Mouse (Mus musculus) midbrain, embryonic 11.5 days (tissue): ENCODE measurements around the gene Fryl. TPM values are rescaled to one million over a fixed set of nuclear protein-coding genes. Genes with fewer than 3 reads are reported as not detected.
A peak's percentile ranks its signal among the peaks of the same experiment; 100 is the strongest.

Experiments
- ATAC-seq: fragments of 200-750 bp; cut with Nextera tagmentation; 2 replicates; pipeline ENCODE4 v1.8.0; 2017; ENCODE audit warnings: moderate TSS enrichment, moderate library complexity; ENCODE audit not compliant: low FRiP score
- DNase-seq: peaks from one replicate; pipeline ENCODE4 v3.0.0; 2015; ENCODE audit warnings: low spot score; ENCODE audit errors: missing footprints
- H3K27ac ChIP-seq: fragments of 300-500 bp; sonication (generic); 2 replicates; pipeline ENCODE4 v1.5.1; 2014; ENCODE audit warnings: low read depth, low read length
- H3K27me3 ChIP-seq: fragments of 300-500 bp; sonication (generic); 2 replicates; pipeline ENCODE4 v1.6.1; 2014; ENCODE audit warnings: mild to moderate bottlenecking, low read length, moderate library complexity, mixed read lengths; ENCODE audit not compliant: control insufficient read depth, insufficient read depth
- H3K36me3 ChIP-seq: fragments of 300-500 bp; sonication (generic); 2 replicates; pipeline ENCODE4 v1.6.1; 2014; ENCODE audit warnings: mild to moderate bottlenecking, low read length, moderate library complexity, mixed read lengths; ENCODE audit not compliant: control insufficient read depth, insufficient read depth
- H3K4me1 ChIP-seq: fragments of 300-500 bp; sonication (generic); 2 replicates; pipeline ENCODE4 v1.6.1; 2014; ENCODE audit warnings: low read length; ENCODE audit not compliant: control insufficient read depth, insufficient read depth
- H3K4me2 ChIP-seq: fragments of 300-500 bp; sonication (generic); 2 replicates; pipeline ENCODE4 v1.6.1; 2014; ENCODE audit warnings: mild to moderate bottlenecking, moderate library complexity
- H3K4me3 ChIP-seq: fragments of 300-500 bp; sonication (generic); 2 replicates; pipeline ENCODE4 v1.5.1; 2014; ENCODE audit warnings: low read depth, low read length
- H3K9ac ChIP-seq: fragments of 300-500 bp; sonication (generic); 2 replicates; pipeline ENCODE4 v1.6.1; 2014; ENCODE audit warnings: low read length
- H3K9me3 ChIP-seq: fragments of 300-500 bp; sonication (generic); 2 replicates; pipeline ENCODE4 v1.6.1; 2016; ENCODE audit warnings: low read length; ENCODE audit not compliant: control insufficient read depth
- WGBS: fragments of 180-500 bp; shearing (Covaris S2); extraction: QIAGEN DNeasy Blood & Tissue Kit; methylation state at CpG from one replicate; pipeline ENCODE4 v1.1.7; 2014; 5-methylcytosine and 5-hydroxymethylcytosine counted together
- polyA plus RNA-seq: library from polyadenylated mRNA; unstranded; fragments of >200 nt; fragmentation: Nextera tagmentation; extraction: Ambion mirVana; gene quantifications from 2 replicates; pipeline ENCODE4 v1.2.1, GENCODE M21; 2014

Fryl gene
- polyA plus RNA-seq, 1 experiment from 2014 or later, result 39.0 TPM

DNA sequence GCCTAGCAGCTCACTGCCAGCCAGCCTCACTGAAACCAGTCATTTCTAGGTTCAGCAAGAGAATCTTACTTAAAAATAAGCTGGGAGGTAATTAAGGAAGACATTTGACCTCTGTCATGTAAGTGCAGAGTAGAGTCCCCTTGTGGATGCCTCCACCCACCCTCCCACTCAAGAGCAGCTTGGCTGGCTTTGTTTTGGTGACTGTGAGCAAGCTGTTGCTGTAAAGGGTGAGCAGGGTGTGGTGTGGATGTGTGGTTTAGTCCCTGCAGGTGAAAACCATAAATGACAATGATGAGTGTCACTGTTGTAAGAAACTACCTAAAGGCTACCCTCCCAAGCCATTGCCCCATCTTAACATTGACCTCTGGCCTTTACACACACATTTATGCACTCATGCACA, 104.2 kb downstream of the Fryl start:
- no peak overlapping the region for H3K27ac ChIP-seq

DNA sequence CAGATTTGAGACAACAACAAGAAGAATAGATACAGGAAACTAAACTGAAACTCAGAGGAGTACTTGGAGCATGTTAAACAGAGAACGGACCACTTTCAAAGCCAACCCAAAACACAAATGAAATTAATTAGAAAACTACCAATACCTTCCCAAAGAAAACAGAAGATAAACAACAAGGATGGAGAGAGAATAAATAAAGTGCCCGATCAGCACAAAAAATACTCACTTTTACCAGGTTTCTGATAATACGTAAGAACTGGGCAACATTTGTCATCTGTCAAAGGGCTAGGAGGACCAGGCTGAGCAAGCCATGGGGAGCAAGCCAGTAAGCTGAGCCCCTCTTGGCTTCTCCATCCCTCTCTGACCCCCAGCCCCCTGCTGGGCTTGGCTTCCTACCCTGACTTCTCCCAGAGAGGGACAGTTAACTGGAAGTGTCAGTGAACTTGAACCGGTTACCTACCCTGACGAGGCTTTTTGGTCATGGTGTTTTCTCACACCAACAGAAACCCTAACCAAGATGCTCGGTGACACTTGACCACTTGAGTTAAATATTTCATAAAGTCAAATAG, 105.5 kb downstream of the Fryl start:
- Histone ChIP-seq H3K36me3 (peaks cover 6% of the 10 kb centered on the region; the same call in 1 of the 2 replicates), H3K4me2 (no peak overlapping the region), H3K4me3 (no peak overlapping the region), H3K9me3 (no peaks in the 10 kb centered on the region), H3K27ac (no peak overlapping the region), H3K9ac (no peak overlapping the region), H3K27me3 (no peaks in the 10 kb centered on the region), H3K4me1 (no peaks in the 10 kb centered on the region)
- DNase-seq (no peak), ATAC-seq (no peak)
- 86% methylated on average over 6 of the region's 6 CpGs for WGBS

More for the DNA sequence above, 104.2 kb downstream of the Fryl start:
- DNase-seq (no peak), ATAC-seq (no peak)
- H3K9ac ChIP-seq, result no peak overlapping the region
- H3K9me3 ChIP-seq, result no peaks in the 10 kb centered on the region
- no peak overlapping the region for H3K4me3 ChIP-seq
- H3K36me3 ChIP-seq, result no peaks in the 10 kb centered on the region
- no peaks in the 10 kb centered on the region for H3K4me1 ChIP-seq
- no peak overlapping the region for H3K4me2 ChIP-seq
- H3K27me3 ChIP-seq, result no peaks in the 10 kb centered on the region

DNA sequence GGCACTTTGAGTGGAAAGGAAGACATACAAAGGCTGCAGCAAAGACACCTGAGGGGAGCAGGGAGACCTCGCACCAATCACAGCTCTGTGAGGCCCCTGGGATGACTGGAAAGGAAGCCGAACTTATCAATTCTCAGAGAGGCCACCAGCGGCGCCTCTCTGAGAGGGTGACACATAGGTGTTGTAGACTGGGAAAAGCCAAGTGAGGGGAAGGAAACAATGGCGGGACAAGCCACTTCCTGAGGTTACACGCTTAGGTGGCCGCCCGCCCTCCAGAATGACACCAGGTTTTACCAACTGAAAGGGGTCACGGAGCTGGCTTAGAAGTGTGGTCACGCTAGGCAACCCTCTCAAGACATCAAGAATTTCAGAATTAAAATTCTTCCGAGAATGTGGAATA, 111.4 kb downstream of the Fryl start:
- no peak for ATAC-seq
- 85% methylated on average over 11 of the region's 11 CpGs for WGBS

DNA sequence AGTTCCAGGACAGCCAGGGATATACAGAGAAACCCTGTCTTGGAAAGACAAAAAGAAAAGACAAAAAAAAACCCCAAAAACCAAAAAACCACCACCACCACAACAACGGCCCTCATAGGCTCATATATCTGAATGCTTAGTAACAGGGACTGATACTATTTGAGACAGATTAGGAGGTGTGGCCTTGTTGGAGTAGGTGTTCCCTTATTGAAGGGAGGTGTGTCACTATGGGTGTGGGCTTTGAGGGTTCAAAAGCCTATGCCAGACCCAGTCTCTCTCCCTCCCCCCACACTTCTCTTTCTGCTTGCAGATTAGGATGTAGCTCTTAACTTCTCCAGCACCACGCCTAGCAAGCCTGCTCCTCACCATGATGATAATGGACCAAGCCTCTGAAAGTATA, 114.7 kb downstream of the Fryl start:
- DNase-seq (no peak), ATAC-seq (no peak)
- Histone ChIP-seq H3K27me3 (no peaks in the 10 kb centered on the region), H3K4me1 (no peaks in the 10 kb centered on the region), H3K9ac (no peak overlapping the region), H3K4me3 (no peak overlapping the region), H3K9me3 (no peaks in the 10 kb centered on the region), H3K27ac (no peak overlapping the region), H3K36me3 (peaks cover 4% of the 10 kb centered on the region; the same call in 1 of the 2 replicates), H3K4me2 (no peak overlapping the region)
- whole genome bisulfite sequencing, result 93% methylated on average over 2 of the region's 2 CpGs

More for the DNA sequence above, 111.4 kb downstream of the Fryl start:
- DNase-seq, result no peak
- Histone ChIP-seq H3K27ac (no peak overlapping the region), H3K36me3 (peaks cover 6% of the 10 kb centered on the region; the same call in 1 of the 2 replicates), H3K4me1 (no peaks in the 10 kb centered on the region), H3K9ac (no peak overlapping the region), H3K9me3 (no peaks in the 10 kb centered on the region), H3K4me2 (no peak overlapping the region), H3K4me3 (no peak overlapping the region), H3K27me3 (no peaks in the 10 kb centered on the region)

DNA sequence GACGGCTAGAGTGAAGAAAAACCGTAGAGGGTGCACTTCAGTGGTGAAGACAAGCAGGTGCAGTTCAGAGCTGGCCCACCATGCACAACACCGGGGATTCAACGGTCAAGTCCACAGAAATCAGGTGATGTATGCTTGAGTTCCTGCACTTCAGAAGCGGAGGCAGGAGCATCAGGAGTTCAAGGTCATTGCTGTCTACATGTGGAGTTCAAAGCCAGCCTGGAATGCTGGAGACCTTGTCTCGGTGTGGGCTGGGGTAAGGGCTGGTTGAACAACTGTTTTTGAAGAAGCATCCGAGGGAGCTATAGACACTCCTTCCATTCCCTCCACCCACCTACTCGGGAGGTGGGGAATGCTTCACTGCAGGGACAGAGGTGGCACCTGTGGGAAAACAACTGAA, 115.3 kb downstream of the Fryl start:
- no peak overlapping the region for H3K9ac ChIP-seq
- H3K9me3 ChIP-seq, result no peaks in the 10 kb centered on the region
- H3K27ac ChIP-seq, result no peak overlapping the region
- DNase-seq, result no peak
- no peaks in the 10 kb centered on the region for H3K4me1 ChIP-seq
- 95% methylated on average over 8 of the region's 8 CpGs for WGBS
- ATAC-seq, result no peak
- no peak overlapping the region for H3K4me2 ChIP-seq
- no peaks in the 10 kb centered on the region for H3K27me3 ChIP-seq
- H3K36me3 ChIP-seq, result no peaks in the 10 kb centered on the region
- H3K4me3 ChIP-seq, result no peak overlapping the region

DNA sequence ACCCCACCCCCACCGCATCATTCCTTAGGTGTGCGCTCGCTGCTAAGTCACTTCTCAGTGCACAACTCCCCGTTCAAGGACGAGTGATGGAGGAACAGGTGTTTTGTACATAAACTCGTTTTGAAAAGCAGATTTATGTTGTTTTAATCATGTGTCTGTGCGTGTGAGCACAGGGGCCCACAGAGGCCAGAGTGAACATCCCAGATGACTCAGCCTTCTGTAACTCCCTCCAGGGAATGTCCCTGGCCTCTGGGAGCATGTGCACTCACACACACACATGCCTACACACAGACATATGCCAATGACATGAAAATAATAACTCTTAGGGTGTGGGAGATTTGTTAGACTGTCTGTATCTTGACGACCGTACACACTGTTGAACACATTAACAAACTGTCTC, 118.9 kb downstream of the Fryl start:
- 89% methylated on average over 9 of the region's 9 CpGs for WGBS
- Histone ChIP-seq H3K27me3 (no peaks in the 10 kb centered on the region), H3K4me2 (no peak overlapping the region), H3K27ac (no peak overlapping the region), H3K4me3 (no peak overlapping the region), H3K4me1 (no peaks in the 10 kb centered on the region), H3K9ac (no peak overlapping the region), H3K9me3 (no peaks in the 10 kb centered on the region), H3K36me3 (no peaks in the 10 kb centered on the region)
- DNase-seq, result no peak
- no peak for ATAC-seq

DNA sequence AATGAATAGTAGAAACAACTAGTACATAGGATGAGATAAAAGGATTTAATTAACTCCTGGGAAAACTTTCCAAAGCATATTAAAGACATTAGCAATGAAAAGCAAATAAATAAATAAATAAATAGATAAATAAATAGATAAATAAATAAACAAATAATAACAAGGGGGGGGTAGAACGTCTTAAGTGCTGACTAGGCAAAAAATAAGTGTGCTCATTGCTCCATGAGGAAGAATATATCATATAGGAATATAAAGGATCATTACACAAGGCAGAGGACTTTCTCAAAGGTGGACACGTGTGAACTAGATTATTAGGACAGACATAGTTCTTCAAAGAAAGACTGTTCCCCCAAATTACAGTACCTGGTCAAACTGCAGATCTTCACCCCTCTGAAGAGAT, 120.5 kb downstream of the Fryl start:
- no peaks in the 10 kb centered on the region for H3K4me1 ChIP-seq
- no peak for DNase-seq
- ATAC-seq, result no peak
- no peaks in the 10 kb centered on the region for H3K36me3 ChIP-seq
- no peaks in the 10 kb centered on the region for H3K9me3 ChIP-seq
- no peak overlapping the region for H3K4me3 ChIP-seq
- 90% methylated on average over 2 of the region's 2 CpGs for WGBS
- H3K27ac ChIP-seq, result no peak overlapping the region
- no peaks in the 10 kb centered on the region for H3K27me3 ChIP-seq
- no peak overlapping the region for H3K4me2 ChIP-seq
- no peak overlapping the region for H3K9ac ChIP-seq

DNA sequence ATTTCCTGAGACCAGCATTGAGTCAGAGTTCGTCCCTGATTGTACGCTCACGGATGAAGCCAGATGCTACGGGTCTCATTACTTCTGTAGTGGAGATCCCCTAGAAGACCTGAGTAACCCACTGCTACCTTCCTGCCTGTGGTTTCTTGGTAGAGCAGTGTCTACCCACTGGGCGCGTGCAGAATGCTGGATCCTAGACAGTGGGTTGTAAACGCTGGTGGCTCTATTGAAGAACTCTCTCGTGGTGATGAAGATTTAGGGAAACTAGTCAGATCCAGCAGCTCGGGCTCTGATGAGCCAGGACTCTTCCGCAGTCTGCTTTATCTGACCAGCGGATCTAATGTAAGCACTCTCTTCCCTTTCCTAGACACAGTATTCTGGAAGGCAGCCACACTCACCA, 121.3 kb downstream of the Fryl start:
- WGBS, result 91% methylated on average over 11 of the region's 11 CpGs
- DNase-seq, result no peak
- H3K4me2 ChIP-seq, result no peak overlapping the region
- no peaks in the 10 kb centered on the region for H3K36me3 ChIP-seq
- H3K4me1 ChIP-seq, result no peaks in the 10 kb centered on the region
- no peak for ATAC-seq
- H3K9ac ChIP-seq, result no peak overlapping the region
- H3K4me3 ChIP-seq, result no peak overlapping the region
- no peak overlapping the region for H3K27ac ChIP-seq
- no peaks in the 10 kb centered on the region for H3K9me3 ChIP-seq
- no peaks in the 10 kb centered on the region for H3K27me3 ChIP-seq

DNA sequence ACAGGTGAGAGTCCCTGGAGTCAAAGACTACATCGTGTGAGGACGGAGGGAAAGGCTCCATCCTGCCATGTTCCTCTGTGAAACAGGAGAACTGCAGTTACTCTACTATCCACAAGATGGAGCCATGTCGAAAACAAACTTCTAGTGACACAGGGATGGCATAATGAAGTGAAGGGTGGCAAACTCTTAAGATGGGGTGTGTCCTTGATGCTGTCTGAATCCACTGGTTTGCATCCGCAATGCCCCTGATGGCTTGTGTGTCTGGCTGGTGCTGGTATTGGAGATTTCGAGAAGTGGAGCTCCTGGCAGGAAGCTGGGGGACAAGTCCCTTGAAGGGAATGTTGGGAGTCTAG, 122.6 kb downstream of the Fryl start:
- no peak overlapping the region for H3K9ac ChIP-seq
- H3K4me3 ChIP-seq, result no peak overlapping the region
- H3K27ac ChIP-seq, result no peak overlapping the region
- DNase-seq, result no peak
- WGBS, result 55% methylated on average over 5 of the region's 5 CpGs
- no peaks in the 10 kb centered on the region for H3K27me3 ChIP-seq
- H3K36me3 ChIP-seq, result no peaks in the 10 kb centered on the region
- ATAC-seq, result peak; percentile 22; the same call in 1 of the 2 replicates
- H3K4me2 ChIP-seq, result no peak overlapping the region
- no peaks in the 10 kb centered on the region for H3K9me3 ChIP-seq
- H3K4me1 ChIP-seq, result no peaks in the 10 kb centered on the region
